Mouse (Mus musculus) T-helper 2 cell (primary cell): ENCODE results near the gene Prpf39.

Experiments
- in situ Hi-C: fragments of 300-600 bp; cut with MboI, MseI; formaldehyde crosslinking; loops from one replicate; pipeline ENCODE4 v1.15.1; 2025; ENCODE audit warnings: high pct_unique_total_duplicates

The Prpf39 gene

DNA sequence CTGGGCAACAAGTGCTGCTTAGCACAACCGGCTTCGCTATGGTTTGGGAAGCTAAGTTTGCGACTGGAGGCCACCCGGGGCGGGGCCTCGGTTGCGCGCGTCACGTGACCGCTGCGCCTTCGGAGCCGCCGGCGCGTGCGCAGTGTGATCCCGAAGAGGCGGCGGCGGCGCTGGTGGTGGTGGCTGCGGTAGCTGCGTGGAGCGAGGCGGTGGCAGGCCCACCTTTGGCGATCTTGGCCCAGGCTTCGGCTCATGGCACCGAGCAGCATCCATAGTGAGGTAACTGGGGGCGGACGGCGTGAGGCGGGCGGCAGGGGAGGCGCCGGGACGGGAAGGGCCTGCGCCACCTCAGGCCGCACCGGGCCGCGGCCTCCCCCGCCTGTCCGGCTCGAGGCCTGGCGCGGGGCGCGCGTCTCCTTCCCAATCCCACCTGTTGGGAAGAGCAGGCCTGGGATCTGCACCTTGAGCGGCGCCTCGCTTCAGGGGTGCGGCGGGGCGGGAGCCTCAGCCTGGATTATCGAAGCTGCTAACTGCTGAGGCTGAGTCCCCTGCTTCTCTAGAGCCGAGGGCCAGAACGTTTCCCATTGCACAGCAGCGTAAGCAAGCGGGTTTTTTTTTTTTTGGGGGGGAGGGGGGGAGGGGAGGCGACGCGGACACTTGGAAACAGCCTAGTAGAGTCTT, at the start of gene Prpf39:
Prpf39 (plus strand) TSS at position 144 of the 681 bp plus-strand sequence.
- in situ Hi-C loops: no loop called here

DNA sequence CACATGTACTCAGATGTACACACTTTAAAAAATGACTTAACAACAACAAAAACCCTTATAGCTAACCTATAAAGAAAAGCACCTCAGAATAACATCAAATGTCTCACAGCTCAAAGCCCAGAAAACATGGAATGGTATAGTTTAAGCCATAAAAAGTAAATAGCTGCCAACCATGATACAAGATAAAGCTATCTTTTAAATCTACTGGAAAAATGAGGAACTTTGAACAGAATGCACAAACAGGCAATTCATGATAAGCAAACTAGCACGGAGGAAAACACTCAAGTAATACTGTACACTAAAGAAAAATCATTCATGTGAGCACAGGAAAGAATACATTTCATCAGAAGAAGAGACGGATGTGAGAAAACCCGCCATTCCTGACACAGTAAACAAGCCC, 28.4 kb upstream of the Prpf39 start:
- in situ Hi-C loops: no loop called here

DNA sequence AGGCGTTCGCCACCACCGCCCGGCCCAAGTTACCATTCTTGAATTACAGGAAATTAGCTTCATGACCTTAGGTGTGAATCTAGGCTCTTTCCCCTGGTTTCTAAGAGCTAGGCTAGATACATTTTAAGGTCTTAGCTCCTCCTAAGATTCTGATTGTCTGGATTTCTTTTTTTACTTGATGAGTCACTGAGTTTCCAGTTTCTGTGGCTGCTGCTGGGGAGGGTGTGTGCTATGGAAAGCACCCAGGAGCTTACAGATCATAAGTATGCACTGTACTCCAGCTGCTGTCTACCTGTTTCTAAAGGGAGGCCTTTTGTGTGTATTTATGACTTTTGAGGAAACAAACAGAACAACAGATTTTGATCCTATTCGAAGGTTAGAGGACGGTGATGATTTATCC, 13.3 kb upstream of the Prpf39 start:
- in situ Hi-C loops: no loop called here

DNA sequence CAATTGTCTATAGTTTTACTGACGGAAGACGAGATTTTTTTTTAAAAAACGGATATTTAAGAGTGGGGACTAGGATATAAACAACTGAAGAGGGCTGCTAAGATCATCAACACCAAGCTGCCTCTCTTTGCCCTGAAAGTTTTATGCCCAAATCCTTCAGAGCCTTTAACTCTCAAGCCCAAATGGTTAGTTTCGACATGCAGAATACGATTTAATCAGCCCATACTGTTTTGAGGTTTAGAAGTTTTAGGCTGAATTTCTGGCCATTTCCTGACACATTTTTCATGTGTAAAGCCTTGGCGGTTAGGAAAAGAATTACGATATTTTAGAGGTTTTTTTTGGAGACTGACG, 319 bp upstream of the Prpf39 start:
- in situ Hi-C loops: no loop called here

DNA sequence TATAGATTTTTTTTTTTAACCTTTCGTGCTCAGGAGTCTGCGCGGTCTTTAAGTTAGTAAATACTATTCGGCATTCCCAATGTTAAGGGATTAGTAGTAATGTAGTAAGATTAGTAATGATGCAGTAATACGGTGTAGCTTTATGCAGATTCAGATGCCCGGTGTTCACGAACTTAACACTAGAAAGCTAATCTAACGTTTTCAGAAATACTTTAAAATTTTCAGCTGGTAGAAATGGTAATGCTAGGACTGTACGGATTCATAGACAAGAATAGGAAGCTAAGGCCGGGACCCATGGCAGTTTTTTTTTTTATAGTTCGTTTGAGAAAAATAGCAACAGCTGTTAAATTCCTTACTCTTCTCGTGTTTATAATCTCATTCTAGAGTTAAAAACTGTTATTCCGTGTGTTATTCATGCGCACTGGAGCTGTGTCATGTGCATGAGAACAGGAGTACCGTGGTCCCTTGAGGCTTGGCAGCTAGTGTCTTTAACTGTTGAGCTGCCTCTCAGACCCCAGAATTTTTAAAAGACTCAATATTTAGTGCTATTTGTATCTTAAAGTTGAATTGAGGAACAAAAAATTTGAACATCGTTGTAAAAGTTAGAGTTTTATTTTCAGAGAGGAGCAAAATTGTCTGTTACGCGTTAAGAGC, 886 bp downstream of the Prpf39 start:
- in situ Hi-C loops: no loop called here

DNA sequence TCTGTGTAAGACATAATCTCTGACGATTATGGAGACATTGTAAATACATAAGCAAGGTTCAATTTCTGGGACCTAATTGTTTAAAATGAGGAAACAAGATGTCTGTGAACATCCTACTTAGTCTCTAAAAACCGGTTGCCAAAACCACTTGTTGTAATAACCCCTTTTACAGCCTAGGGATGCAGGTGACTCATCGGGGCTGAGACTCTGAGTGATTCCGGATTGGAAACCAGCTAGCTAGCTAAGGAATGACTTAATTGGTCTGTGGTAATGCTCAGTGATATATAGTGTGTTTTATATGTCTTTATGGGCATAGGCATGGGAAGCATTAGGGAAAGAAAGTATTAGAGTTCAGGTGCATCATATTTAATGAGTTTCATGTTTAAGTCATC, 1.4 kb downstream of the Prpf39 start:
- in situ Hi-C loops: no loop called here

DNA sequence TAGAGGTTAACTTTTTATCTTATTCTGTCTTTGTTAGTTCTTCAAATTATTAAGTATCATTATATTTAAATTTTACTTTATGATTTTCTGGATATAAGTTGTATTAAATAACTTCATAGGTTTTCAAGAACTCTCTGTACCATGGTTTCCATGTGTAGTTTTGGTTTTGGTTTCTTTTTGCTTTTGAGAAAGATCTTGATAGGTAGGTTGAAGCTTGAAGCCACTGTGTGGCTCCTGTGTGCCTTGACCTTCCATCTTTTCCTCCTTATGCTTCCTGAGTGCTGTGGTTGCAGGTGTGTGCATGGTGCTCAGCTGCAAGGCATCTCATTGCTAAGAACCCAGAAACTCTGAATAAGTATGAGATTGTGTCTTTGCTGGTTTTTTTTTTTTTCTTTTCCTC, 12.7 kb downstream of the Prpf39 start:
- in situ Hi-C loops: no loop called here

DNA sequence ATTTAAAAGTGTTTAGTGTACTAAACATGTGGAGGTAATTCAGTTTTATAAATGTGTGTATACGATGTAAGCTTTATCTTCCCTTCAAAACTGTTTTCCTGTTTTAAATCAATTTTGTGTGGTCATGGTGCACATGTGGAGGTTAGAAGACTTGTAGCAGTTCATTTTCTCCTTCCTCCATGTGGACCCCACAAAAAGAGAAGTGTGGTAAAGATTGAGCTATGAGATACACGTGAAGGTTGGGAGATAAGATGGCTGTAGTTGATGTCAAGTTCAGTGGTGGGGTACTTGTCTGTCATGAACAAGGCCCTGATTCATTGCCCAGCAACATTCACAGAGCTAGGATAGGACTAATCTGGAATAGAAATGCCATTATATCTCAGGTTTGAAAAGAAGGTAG, 22.1 kb downstream of the Prpf39 start:
- in situ Hi-C loops: no loop called here

DNA sequence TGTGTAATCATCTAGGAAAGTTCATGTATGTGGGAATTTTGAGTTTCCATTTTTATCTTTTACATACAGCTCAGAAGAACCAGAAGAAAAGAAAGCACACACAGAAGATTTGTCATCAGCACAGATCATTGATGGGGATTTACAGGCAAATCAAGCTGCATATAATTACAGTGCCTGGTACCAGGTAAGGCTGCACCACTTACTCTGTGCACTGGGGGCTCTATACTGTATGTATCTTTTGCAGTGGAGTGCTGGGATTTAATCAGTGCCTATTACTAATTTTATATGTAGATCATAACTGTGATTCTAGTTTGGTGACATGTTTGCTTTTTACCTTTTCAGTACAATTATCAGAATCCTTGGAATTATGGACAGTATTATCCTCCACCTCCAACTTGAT, 24.9 kb downstream of the Prpf39 start:
- in situ Hi-C loops: no loop called here

DNA sequence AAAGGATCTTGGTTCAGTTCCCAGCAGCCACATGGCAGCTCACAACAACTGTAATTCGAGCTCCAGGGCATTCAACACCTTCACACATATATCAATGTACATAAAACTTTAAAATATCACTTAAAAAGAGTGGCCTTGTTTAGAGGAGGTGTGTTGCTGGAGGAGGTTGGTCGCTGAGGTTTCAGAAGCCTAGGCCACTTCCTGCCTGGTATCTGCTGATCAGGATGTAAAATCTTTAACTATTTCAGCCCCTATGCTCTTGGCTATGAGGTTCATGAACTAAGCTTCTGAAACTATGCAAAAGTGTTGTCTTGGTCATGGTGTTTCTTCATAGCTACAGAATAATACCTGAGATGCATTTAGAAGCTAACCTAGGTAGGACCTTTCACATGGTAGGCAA, 29.1 kb downstream of the Prpf39 start:
- in situ Hi-C loops: no loop called here

DNA sequence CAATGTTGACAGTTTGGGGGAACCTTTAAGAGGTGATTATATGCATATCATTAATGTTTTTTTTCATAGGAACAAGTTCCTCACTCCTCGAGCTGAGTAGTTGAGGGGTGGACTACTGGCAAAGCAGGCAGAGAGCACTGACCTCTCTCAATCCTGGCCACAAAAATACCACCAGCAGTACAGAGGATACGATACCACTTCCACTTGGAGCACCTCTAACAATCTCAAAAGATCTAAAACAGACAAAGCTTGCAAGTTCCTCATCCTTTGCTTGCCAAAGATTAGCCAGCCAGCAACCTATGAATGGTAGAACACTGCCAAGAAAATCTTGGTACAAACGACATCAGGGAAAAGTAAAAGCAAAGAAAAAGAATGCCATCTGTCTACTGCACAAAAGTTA, 30.1 kb downstream of the Prpf39 start:
- in situ Hi-C loops: no loop called here

DNA sequence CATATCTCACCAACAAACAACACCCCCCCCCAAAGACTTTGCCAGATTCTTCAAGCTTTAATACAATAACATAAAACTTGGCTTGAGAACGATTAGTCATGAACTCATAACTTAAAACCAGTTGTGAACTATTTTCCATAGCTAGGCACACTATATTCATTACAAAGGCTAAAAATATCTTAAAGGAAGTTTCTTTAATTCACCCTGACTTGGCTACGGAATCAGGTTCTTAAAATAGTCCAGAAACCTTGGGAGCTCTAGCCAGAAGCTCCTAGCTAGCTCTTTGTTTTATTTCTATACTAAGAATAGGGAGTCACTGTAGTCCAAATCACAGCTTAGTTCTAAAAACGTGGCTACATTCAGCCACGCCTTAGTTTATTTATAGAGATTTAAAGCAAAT, 32.3 kb downstream of the Prpf39 start:
- in situ Hi-C loops: no loop called here

DNA sequence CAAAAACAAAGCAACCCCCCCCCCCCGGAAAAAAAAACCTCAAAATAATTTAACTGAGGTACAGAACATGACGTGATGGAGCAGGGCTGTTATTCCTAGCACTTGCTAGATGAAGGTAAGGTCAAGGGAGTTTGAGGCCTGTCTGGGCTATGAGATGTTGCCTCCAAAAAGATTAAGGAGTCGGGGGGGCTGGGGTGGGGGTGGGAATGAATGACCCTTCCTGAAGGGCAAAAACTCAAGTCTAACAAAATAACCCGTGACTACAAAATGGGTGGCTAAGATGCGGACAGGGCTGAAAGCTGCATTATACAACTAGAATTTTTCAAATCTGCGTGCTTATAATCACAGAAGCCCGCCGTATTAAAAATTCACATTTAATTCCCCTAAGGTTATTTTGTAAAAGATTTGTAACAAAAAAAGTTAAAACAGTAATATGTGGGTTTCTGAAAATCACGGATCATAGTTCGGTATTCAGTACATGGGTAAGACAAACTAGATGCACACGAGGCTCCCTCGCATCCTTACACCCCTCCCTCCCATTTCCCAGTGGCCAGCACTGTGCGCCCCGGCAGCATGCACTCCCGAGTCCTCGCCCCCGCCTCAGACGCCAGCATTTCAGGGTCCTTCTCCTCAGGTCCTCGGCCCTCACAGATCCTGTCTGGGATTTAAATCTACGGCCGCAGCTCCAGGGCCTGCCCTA, 36.9 kb downstream of the Prpf39 start:
- in situ Hi-C loops: loop anchor here (10.0 kb wide), 1 partner anchor 98 kb away; no protein-coding TSS in a partner anchor

DNA sequence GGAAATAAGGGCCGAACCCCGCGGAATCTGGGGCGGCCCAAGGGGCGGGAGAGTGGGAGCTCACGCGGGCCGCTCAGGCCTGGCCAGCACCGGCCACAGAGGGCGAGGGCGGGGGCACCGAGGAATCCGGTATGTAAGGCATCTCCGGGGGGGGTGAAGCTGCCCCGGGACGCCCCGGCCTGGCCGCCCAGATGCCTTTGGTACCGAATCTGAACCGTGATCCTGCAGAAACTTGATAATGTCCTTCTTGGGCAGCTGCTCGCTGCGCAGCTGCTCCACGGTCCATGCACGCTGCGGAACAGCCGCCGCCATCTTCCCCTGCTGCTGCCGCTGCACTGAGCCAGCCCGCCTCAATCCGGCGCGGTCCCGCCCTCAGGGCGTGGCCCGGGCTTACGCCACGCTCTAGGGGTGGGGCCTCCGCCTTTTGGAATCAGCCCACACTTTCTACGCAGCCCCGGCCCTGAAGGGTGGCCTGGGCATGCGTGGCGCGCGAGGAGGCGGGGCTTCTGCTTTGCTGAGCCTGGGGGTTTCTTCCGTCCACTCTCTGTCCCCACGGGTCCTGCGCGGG, 37.6 kb downstream of the Prpf39 start, which contains the start of gene Fkbp3:
Fkbp3 (minus strand) TSS at position 397 of the 568 bp plus-strand sequence.
- in situ Hi-C loops: loop anchor here (10.0 kb wide), 1 partner anchor 99 kb away; no protein-coding TSS in a partner anchor

DNA sequence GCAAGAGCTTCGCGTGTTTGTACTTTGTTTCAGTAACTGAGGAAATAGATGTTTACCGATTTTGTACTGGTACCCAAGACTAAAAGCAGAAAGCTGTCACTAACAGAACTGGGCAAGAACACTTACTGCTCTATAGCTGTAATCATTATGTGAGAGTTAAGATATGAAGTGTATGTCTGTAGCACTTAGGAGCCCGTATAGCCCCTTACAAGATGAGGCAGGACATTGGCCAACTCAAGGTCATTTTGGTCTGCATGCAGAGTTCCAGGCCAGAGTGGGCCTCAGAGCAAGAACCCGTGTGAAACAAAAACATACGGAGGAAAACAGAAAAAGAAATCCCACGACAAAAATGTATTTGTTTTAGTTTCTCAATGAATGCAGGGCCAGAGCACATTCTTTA, 38.5 kb downstream of the Prpf39 start:
- in situ Hi-C loops: loop anchor here (10.0 kb wide), 1 partner anchor 100 kb away; no protein-coding TSS in a partner anchor

DNA sequence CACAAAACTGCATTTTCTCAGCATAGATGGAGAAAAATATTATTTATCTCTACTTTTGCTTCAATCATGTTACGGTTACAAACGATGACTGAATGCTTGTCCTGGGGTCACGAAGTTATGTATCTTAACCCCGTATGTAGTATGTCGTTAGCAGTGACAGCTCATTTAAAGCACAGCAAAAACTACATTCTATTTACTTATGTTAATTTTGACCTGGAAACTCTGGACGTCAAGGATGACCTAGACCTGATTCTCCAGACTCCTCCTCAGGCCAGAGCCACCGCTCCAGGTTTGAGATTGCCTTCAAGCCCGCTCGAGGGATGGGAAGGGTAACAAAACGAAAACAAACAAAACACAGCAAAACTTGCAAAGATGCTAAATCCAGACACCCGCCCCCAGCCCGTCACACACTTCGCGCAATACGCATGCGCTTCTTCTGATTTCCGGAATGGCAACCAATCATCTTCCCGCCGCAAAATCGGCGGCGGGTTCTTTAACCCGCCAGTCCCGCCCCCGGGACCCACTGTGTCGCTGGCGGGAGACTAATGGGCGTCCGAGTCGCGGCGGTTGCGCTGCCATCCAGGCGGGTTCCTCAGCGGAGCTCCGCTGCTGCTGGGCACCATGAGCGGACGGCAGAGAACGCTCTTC, 39.1 kb downstream of the Prpf39 start, which contains the start of gene Fancm:
Fancm (plus strand) TSS at position 519 of the 648 bp plus-strand sequence.
- in situ Hi-C loops: loop anchor here (10.0 kb wide), 1 partner anchor 100 kb away; no protein-coding TSS in a partner anchor

DNA sequence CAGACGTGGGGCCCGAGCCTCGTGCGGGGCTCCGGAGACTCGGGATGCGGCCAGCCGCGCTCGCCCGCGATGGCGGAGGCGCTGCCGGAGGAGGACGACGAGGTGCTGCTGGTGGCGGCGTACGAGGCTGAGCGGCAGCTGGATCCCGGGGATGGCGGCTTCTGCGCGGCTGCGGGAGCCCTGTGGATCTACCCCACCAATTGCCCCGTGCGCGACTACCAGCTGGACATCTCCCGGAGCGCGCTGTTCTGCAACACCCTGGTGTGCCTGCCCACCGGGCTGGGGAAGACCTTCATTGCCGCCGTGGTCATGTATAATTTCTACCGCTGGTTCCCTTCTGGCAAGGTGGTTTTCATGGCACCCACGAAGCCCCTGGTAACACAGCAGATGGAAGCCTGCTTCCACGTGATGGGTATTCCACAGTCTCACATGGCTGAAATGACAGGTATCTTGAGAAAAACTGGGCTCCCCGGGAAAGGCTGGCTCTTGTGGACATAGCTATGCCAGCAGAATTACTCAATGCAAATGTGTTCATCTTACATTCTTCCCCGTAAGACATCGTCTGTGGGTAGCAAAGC, 39.7 kb downstream of the Prpf39 start:
- in situ Hi-C loops: loop anchor here (10.0 kb wide), 1 partner anchor 101 kb away; no protein-coding TSS in a partner anchor

DNA sequence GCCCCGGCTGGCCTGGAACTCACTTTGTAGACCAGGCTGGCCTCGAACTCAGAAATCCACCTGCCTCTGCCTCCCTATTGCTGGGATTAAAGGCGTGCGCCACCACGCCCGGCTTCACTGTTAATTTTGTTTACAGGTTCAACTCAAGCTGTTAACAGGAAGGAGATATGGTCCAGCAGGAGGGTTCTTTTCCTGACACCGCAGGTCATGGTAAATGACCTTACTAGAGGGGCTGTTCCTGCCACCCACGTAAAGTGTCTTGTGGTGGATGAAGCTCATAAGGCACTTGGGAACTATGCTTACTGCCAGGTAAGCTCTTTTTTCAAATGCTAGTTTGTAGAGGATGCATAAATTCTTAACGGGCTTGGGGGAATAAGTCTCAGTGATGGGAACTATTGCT, 40.8 kb downstream of the Prpf39 start:
- in situ Hi-C loops: loop anchor here (10.0 kb wide), 1 partner anchor 102 kb away; no protein-coding TSS in a partner anchor

DNA sequence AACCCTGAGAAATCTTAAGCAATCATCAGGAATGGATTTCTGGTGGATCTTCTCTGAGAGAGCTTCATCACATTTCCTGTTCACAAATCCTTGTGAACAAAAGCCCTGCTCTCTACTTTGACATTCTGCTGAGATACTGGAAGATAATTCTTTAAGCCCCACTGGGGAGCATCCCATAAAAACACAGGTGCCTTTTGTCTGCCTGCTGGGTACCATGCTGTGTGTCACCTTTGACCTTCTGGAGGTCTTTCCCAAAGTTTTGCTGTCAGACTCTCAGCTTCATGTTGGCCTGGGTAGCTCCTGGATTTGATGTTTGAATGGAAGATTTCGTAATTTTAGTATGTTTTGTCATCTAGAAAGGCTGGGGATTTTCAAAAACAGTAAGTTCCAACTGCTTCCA, 72.6 kb downstream of the Prpf39 start:
- in situ Hi-C loops: no loop called here

DNA sequence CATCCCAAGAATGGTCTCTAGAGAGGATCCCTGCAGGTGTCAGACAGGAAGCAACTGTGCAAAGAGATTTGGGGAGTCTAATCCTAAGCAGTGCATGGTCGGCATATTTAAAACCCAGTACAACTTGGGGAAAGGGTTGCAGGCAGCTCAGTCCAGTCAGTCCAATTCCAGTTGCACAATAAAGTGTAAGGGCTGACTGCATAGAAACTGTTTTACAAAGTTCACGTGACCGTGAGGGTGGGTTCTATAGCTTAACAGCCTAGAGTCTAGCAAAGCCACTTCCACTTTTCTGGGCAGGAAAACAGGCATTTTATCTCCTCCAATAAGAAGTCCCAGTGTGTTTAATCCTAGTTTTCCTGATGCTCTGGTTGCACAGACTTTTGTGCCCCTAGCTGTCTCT, 75.4 kb downstream of the Prpf39 start:
- in situ Hi-C loops: no loop called here

DNA sequence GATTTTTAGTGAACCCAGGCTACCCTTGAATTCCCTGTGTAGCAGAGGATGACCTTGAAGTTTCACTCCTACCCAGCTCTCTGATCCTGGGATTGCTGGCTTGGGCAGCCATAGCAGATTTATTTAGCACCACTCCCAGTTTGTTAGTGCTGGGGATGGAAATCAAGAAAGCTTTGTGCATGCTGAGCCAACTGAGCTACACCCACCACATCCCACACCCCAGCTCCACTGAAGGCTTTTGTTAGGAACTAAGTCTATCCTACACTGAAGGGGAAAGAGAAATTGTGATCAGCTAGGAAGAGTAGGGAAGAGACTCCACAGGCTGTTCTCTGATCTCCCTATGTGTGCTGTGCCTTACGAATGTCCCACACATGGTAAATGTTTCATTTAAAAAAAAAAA, 76.7 kb downstream of the Prpf39 start:
- in situ Hi-C loops: no loop called here
